Mouse (Mus musculus): ENCODE measurements around the gene Mrpl23.

Gene Mrpl23

DNA sequence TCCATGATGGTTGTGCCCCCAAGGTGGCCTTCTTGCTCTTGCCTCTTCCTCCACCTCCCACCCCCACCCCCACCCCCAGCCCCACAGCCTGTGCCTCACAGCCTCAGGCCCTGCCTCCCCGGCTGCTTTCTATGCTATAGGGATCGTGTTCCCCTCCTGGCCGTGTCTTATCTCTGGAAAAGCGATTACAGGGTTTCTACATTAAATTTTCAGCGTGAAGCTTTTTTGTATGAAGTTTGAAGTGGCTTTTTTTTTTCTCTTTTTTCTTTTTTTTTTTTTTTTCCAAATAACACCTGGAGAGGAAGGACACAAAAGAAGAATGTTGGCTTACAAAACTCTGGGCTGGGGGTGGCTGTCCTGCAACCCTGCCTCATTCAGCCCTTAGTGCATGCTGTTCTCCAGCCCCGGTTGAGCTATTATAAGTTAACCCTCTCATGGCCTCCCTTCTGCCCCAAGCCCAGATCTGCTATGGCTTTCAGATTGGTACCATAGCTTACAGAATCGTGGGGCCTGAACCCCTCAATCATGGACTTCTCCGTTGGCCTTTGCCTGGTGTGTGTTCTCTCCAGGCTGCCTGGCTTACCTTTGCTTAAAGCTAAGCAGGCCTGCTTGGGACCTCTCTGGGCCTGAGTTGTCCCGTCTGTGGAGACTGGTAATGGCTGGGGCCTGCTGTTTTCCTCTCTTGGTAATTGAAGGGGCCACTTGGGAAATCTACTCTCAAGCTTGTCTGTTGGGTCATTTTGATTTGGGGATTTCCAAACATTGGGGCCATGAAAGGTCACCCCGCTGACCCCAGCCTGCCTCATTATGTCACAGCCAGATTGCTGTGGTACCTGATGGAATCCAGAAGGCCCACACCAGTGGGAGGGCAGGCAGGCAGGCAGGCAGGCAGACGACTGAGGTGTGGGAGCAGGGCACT, 21.2 kb downstream of the Mrpl23 start:
- no peak for DNase-seq

DNA sequence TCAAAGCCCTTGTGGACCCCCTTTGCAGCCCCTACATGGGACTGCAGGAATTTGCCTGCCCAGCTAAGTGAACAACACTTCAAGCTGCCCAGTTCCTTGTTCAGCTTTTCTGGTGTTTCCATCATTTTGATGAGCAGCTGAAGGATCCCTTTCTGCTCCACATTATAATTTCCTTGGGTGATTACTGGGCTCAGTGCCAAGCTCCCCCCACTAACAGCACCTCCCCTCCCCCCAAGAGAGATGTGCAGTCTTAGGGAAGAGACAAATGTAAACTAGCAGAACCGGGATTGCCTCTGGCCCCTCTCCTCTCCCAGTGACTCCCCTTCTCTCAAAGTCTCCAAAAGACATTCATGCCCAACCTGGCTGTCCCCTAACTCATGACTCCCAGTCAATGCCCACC, 22.1 kb downstream of the Mrpl23 start:
- no peak for DNase-seq

DNA sequence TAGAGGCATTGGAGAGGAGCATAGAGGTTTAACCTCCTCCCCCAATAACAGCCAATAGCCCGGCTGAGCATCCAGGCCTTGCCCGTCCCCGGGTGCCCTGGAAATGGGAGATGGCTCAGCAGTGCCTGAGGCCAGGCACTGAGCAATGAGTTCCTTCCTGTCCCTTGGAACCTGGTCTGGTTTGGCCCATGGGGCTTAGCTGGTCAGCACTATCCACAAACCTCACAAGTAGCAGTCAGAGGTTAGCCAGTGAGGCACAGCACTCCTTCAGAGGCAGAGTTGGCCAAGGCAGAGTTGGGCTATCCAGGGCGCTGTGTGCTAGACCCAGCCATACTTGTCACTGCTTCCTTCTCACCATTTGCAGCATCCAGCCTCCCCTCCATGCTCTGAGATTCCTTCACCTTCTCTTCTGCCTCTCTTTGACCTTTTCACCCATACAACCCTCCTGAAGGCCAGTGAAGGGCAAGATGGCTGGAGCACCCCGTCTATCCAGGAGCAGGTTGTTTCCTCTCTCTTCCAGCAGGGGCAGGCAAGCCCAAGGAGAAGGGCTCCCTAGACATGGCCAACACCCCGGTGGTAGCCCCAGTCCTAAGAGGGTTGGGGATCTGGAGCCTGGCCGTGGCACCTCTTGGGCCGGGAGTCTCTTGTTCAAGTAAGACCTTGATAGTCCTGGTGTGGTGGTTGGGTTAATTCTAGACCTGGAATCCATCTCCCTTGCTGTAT, 23.0 kb downstream of the Mrpl23 start:
- DNase-seq, result no peak

DNA sequence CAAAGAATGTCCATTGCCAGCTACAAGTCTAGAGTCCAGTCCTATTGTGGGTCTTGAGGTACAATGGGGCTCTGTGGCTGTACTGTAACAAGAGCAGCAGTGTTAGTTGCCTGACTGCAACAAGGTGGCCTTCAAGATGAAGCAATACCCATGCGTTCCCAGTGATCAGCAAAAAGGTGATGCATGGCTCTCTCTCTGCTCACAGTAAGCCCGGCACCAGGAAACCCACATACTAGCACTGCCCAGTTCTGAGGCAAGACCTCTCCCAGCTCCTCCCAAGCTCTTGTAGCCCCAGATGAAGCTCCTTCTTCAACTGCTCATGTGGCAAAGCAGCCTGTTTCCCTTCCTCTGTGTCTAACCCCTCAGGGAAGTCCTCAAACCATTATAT, 23.6 kb downstream of the Mrpl23 start:
- DNase-seq, result no peak

DNA sequence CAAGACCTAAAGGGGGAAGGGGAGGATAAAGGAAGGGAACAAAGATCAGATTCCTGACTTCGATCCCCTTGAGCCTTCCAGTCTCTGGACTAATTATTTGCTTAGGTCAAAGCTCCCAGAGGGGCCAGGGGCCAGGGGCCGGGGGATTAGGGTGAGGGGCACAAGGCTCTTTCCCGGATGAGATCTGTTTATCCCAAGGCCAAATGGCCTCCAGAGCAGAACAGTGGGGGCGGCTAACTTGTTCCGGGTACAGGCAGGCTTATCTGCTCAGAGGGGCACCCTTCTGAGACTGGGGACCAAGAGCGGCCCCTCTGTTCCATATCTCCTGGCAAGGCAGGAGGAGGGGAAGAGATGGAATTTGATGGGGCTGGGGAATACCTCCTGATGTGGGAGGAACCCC, 25.2 kb downstream of the Mrpl23 start:
- no peak for DNase-seq

DNA sequence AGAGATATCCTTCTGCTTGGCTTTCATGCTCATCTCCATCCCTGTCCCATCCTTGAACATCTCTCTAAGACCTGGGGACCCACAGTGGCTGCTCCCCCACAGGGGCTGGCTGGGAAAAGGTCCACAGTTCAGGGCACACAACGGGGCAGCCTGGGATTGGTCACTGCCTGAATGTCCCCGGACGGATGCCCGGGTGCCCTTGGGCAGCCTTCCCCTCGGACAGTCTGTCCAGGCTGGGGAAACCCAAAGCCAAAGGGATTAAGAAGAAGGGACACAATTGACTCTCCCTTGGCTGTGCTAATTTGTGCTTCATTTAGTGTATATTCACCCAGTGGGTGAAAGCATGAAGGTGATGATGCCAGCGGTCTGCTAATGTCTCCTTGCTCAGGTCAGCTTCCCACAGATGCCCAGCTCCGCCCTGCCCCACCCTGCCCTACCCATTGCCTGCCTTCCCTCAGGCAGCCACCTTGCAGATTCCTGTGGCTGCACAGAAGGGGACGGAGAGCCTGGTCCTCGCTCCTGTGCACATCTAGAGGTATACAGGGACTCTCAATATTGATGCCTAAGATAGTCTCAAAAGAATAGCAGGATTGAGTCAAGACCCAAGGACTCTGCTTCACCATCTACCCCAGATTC, 26.1 kb downstream of the Mrpl23 start:
- no peak for DNase-seq

DNA sequence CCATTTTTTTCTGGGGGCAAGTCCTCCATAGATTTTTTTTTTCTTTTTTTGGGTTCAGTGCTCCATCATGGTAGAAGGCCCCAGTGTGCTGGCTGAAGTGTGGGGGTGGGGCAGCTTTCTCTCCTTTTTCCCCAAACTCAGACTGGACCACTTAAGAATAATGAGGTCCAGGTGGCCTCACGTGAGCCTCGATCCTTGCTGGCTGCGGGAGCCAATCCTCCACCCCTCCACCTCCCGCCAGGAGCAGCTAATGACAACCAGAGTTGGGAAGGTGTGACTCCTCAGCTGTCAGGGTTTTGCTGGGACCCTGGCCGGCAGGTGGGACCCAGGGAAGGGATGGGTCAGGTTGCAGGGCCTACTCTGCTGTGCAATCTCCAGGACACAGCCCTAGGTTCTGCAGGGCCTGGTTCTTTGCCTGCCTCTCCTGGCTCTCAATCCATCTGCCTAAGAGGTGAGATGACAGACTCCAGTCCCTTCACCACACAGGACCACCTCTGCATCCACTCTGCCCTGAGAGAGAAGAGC, 27.2 kb downstream of the Mrpl23 start:
- no peak for DNase-seq

DNA sequence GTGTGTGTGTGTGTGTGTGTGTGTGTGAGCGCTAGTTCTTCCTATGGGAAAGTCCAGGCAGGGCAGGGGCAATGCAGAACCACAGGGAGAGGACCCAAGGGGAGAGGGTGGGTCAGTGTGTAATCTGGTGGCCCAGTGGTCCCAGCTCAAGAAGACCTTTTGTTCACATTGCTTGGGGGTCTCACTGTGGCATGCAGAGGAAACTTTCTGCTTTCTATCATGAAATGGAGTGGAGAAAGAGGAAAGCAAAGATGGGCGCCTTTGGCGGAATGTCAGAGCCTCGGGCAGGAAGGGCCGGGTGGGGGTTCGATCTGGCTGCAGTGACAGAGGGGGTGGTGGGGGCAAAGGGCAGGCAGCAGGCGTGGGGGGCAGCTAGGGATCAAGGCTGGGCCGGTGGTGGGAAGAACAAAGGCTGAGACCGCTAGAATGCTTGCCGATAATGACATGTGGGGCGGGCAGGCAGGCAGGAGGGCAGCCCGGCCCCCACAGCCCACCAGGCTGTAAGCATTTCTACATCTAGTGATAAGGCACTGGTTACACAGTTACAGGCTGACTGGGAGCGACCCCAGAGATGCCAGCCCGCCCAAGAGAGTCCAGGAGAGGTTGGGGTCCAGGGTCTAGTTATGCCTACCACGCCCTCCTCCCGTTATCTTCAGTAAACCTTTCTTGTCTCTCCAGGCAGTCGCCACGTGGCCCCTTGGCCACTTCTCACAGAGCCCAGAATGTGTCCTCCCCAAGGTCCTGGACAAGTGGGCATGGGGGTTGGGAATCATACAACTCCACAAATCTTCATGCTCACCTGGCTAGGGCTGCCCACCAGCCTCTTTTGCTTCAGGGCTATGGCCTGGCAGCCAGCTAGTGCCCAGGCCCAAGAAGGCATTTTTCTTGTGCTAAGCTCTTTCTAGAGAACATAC, 28.7 kb downstream of the Mrpl23 start:
- no peak for DNase-seq

DNA sequence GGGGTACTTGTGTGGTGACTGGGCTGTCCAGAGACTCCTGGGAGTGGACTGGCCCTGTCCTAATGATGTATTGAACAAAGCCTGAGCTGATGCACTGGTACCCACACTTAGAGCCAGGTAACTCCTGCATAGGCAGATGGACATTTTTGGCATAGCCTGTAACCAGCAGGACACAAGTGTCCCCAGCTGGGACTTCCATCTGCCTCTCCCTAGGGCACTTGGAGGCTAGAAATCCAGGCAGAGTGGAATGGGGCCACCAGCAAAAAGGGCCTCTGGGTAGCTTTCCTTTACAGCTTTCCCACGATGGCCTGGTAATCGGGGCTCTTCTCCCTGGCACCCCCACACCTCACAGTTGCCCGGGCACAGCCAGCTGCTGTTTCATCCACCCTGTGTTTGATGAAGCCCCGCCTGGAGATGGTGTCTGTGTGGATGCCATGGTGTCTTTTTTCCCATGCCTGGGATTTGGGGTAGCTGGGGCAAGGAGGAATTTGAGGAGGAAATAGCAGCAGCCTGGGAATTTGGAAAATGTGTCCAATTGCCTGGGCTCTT, 29.4 kb downstream of the Mrpl23 start:
- DNase-seq, result no peak

DNA sequence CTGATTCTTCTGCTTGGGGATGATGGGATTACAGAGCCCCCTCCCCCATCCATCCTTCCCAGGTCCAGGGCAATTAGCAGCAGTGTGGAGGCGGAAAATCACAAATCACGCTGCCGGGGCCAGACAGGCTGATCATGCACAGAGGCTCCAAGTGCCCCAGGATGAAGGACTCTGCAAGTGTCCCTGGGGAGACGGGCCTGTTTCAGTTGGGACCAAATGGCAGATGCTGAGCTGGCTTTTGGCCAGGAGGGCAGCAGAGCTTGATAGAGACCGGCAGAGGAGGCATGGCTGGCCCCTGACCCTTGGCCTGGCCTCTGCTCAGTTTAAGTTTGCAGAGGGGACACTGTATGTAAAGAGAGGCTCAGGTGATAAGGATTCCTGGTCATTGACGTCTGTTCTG, 30.7 kb downstream of the Mrpl23 start:
- no peak for DNase-seq

DNA sequence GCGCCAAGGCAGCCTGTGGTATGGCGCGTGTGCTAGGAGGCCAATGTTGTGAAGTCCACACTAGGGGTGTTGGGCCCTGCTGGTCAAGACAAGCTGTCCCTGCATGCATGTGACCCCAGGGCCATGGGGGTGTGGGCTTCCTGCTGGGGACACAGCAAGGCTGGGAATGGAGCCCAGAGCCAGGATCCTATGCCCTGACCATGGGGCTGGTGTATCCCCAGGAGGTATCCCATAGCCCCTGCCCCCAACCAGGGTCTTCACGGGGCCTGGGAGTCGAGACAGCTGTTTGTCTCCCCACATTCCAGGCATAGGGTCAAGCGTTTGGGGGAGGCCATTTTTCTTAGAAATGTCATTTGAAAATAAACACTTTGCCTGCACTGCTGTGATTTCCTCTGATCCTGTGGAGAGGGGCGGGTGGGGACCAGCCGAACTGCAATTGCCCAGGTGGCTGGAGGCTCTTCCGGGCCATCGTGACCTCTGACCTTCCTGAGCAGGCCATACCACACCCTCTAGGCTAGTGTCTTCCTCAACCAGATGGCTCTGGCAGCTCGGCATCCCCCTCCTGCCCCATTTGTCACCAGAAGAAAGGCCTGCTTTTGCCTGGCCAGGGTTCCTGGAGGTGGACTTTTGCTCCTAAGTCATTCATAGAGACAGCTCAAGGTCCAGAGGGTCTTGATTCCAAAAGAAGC, 32.6 kb downstream of the Mrpl23 start:
- DNase-seq, result no peak

DNA sequence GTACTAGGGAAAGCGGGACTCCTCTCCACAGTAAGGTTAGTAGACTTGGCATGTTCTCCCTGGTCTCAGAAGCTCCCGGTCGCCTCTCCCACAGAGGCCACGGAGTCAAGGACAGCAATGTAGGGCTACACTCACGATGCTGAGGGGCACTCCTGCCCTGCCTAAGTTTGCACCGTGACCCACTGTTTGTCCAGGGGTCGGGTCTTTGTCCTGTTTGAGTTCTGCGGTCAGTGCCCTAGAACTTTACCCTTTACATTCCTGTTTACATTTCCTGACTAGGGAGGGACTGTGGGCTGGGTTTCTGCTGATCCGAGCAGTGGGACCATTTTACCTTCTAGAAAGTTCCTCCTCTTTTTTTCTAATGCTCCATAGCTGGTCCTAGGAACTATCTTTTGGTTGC, 34.0 kb downstream of the Mrpl23 start:
- DNase-seq, result no peak

DNA sequence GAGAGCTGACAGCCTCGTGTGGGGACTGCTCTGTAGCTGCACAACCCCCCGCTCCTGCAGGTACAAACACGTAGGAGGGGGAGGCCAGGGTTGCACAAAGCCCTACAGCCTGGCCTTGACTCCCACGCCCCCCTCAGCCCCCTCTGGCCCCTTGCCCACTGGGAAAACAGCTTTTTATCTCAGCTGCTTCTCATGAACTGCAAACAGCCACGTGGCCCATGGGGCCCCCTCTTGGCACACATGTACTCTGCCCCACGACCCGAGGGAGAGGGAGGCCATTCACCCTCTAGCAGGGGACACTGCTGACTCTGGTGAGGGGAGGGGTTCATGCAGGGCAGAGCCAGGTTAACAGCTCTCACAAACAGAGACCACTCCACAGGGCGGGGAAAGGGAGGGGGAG, 36.5 kb downstream of the Mrpl23 start:
- no peak for DNase-seq

DNA sequence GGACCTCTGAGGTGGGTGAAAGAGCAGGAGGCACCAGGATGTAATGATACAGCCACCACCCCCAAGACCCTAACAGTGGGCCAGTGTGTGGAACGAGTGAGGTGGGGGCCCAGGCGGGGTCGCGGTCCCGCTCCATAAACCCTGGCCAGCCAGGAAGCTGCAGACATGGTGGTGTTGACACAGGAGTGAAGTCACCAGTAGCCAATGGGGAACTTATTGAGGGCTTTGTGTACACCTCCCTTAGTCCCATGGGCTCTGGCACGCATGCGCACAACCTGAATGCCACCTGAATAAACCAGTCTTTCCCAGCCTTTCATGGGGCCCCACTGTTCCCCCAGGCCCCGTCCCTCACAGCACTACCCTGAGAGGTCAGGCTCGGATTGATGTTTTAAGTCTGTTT, 38.1 kb downstream of the Mrpl23 start:
- no peak for DNase-seq

DNA sequence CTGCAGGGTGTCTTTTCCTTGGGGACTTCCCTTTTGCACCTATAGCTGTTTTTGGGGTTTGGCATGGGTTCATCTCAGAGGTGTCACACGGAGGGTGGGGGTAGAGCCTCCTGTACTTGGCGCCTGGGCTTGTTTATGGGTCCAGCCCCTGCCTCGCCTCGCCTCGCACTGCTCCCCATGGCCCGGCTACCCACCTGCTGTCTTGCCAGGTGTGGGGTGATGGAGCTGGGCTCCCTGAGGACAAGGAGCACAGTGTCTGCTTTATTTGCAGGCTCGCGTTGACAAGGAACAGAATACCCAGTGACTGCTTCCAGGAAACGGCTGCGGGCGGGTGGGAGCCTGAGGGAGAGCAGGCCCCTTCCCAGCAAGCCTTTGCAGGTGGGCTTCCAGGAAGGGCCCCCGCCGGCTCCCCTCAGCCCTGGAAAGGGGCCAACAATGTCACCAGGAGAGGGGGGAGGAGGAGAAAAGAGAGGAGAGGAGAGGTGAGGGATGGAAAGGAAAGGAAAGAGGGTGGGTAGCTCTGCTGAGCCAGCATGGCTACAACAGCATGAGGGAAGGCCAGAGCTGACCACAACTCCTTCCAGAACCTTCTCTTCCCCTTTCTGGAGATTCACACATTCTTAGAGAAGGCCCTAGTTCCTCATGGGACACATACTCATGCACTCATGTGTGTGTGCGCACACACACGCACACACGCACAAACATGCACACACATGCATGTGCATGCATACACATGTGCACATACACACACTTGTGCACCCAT, 39.2 kb downstream of the Mrpl23 start:
- DNase-seq, result no peak

DNA sequence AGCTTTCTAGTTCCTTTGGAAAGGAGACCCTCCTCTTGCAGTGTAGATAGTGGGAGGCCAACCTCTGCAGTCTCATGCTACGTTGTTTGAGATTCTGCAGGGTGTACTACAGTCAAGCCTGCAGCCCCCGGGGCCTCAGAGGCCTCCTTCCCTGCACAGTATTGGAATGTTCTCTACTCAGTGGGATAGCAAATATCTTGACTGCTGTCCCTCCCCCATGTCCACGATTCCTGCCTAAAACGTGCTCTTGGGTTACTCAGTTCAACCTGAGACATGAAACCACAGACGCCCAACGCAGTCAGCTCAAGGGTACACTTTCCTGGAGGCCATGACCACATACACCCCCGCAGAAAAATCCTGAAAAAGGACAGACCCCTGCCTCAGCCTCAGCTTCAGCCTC, 39.9 kb downstream of the Mrpl23 start:
- no peak for DNase-seq

DNA sequence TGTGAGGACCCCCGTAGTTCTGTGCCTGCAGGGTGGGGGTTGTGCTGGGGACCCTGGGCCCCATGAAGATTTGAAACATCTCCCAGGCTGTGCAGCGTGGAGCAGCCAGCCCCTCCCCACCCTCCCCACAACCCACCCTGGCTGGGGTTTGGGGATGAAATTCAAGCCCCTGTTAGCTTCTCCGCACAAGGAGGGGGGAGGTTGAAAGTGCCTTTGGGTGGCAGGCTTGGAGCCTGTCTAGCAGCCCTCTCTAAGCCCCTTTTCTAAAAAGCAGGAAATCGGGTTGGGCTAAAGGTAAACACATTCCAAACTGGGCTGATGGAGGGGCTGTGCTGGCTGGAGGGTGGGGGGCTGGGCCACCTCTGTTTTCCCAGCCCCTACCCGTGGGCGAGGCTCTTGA, 40.5 kb downstream of the Mrpl23 start:
- no peak for DNase-seq

DNA sequence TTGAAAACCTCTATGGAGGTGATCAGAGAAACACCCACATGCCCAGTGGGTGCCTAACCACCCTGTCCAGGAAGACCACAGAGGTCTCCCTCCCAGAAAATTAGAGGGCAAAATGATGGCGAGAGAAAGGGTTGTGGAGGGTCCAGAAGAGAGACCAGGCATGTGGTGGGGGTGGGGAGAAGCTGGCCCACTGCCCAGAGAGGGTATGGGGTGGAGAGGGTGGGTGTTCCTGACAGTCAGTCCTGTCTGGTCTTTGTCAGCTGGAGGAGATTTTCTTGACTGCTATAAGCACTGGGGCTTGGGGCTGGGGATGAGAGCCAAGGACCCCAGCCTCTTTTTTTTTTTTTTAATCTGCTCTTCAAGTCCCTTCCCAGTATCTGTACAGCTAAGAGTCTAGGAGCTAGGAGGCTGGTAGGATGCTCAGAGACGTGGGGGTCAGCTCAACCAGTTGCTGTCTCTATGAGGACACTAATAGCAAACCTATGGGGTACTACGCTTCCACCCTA, 41.7 kb downstream of the Mrpl23 start:
- DNase-seq, result no peak

DNA sequence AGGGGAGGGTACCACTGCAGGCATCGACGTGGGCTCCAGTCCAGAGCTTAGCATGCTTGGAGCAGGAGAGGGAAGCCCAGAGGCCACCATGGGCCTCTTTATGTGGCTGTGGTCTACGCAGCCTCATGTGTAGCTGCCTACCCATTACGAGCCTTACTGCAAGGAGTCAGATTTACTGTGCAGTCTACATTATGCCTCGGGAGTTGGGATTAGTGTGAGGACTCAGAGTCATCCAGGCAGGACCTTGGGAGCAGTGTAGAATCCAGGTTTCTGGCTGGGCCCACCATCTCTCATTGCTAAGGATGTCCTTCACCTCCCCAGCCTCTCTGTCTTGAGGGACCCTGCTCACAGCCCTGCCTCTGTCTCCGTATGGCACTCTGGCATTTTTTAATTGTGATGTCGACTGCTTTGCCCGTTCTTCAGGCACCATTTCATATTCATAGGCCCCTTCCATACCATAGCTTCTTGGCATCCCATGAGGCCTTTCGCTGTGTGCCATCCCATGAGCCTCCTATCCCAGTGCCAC, 42.4 kb downstream of the Mrpl23 start:
- DNase-seq, result no peak

DNA sequence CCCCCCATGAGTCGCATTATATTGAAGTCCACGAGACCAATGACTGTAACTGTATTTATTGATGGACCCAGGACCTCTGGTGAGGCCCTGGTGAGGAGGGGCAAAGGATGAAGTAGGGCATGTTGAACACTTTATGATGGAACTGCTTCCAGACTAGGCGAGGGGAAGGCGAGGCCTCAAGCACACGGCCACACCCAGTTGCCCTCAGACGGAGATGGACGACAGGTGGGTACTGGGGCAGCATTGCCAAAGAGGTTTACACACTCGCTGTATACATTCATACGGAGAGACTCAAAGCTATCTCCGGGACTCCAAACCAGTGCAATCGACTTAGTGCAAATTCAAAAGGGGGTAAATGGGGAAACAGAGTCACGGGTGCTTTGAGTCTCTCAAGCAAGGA, 43.0 kb downstream of the Mrpl23 start:
- no peak for DNase-seq
